Mouse (Mus musculus) E14TG2a.4 (cell line): ENCODE results near the gene Mettl17.
"Not testable (repeated sequence)": the region's sequence is repeated elsewhere in the genome, so short reads cannot be mapped to it uniquely, and the experiment has no call there.

Source experiments
- H3K27me3 ChIP-seq: 2 replicates; pipeline ENCODE4 v1.6.1; 2014; ENCODE audit warnings: low read length, control low read depth; ENCODE audit not compliant: insufficient read depth
- H3K36me3 ChIP-seq: 2 replicates; pipeline ENCODE4 v1.6.1; 2014; ENCODE audit warnings: low read length, control low read depth; ENCODE audit not compliant: insufficient read depth
- H3K4me1 ChIP-seq: replicated peaks from 2 replicates; pipeline ENCODE4 v1.6.1; 2014; ENCODE audit warnings: low read depth, low read length, control low read depth
- H3K4me3 ChIP-seq: replicated peaks from 2 replicates; pipeline ENCODE4 v1.5.1; 2014; ENCODE audit warnings: mild to moderate bottlenecking, low read length
- H3K9me3 ChIP-seq: 2 replicates; pipeline ENCODE4 v1.6.1; 2014; ENCODE audit warnings: low read length, control low read depth
- CTCF ChIP-seq: conservative IDR thresholded peaks from 2 replicates; pipeline ENCODE4 v1.5.1; 2014; ENCODE audit warnings: low read length
- NANOG ChIP-seq: IDR thresholded peaks from 2 replicates; pipeline ENCODE4 v1.6.1; 2014; ENCODE audit warnings: borderline replicate concordance, low read length, mixed read lengths
- POU5F1 ChIP-seq: IDR thresholded peaks from 2 replicates; pipeline ENCODE4 v1.6.1; 2014; ENCODE audit warnings: low read length, borderline replicate concordance

The Mettl17 gene

DNA sequence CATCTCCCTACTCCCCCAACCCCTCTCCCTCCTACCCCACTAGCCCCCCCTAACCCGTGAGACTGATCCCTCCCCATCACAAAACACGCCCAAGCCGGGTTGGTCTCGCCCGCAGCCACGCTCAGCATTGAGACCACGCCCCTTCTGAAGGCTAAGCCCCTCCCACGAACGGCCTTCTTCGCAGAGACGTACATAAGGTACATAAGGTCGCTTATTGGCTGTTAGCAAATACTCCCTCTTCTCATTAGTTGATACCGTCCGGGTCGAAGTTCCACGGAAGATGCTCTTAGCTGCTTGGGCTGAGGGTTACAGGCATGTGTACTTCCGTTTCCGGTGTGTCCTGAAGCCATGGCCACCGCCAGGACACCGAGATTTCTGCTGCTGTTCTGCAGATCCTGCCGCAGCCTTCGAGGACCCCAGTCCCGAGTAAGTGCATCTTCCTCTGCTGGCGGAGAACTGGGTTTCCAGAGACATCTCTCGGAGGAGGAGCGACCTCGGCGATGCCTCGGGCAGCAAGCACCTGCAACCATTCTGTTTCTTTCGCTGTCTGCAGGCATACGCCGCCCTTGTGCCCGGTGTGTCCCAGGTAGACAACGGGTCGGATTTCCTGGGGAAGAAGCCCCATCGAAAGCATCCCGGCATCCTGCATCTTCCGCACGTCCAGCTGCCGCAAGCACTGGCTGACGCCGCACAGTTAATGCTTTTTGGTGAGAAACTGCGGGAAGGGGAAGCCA, at the start of gene Mettl17:
Gene Mettl17 (plus strand): TSS at position 245 of the 734 bp plus-strand sequence.
- no peak for TF ChIP-seq CTCF
- TF ChIP-seq NANOG = no peak
- TF ChIP-seq POU5F1 = no peak
- H3K27me3 ChIP-seq = no peaks in the 10 kb centered on the region
- no peaks in the 10 kb centered on the region for H3K9me3 ChIP-seq
- H3K4me1 ChIP-seq = peaks cover 24% of the 10 kb centered on the region
- peaks cover 30% of the 10 kb centered on the region for H3K36me3 ChIP-seq
- peak within 1 kb of the TSS; percentile 94 for H3K4me3 ChIP-seq

DNA sequence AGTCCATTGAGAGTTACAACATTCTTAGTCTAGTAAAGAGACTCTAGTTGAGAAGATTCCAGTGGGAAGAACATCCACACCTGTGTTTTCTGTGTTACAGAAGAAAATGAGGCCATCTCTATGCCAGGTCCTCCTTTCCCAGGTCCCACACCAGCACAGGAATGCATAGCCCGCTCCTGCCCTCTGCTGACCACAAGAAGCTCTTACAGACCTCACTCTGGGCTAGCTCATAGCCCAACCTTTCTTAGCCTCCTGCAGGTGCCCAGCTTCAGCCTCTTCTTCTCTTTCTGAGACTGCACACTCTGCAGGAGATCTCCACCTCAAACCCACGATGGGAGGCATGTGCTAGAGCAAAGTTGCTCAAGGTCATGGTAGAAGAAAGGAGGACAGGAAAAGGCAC, 46.2 kb upstream of the Mettl17 start:
- not testable (repeated sequence) for H3K4me3 ChIP-seq, H3K4me1 ChIP-seq, H3K9me3 ChIP-seq, H3K36me3 ChIP-seq, H3K27me3 ChIP-seq

DNA sequence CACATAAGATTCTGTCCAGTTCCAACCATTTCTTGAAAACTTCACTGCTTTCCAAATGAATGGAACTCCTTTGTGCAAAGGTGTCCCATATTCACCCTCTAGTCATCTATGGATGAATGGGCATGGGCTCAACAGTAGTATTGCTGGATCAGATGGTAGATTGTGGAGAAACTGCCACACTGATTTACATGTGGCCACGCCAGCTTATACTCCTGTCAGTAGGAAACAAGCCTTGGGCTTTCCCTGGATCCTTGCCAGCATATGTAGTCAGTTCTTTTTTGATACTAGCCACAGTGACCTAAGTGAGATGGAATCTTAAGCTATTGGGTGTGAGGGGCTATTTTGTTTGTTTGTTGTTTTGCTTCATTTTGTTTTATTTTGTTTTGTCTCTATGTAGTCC, 42.4 kb upstream of the Mettl17 start:
- peaks cover 8% of the 10 kb centered on the region for H3K4me1 ChIP-seq
- H3K36me3 ChIP-seq = no peaks in the 10 kb centered on the region
- H3K27me3 ChIP-seq = no peaks in the 10 kb centered on the region
- H3K4me3 ChIP-seq = no peak overlapping the region
- TF ChIP-seq CTCF (no peak), POU5F1 (no peak), NANOG (no peak)
- no peaks in the 10 kb centered on the region for H3K9me3 ChIP-seq

DNA sequence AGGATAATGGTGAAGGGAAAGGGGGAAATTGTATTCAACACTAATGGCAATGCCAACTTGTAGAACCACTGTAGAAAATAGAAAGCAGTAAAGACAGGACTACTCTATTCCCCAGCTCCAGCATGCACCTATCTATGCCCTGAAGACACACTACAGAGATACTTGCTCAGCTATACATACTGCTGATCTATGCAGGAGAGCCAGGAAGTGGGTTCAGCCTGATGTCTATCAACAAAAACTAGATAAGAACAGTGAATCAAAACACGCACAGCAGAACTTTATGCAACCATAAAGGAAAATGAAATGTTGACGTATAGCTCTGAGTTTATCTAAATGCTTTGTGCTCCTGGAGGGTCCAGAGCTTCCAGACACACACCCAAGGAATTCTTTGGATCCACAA, 41.9 kb upstream of the Mettl17 start:
- Histone ChIP-seq H3K9me3 (no peaks in the 10 kb centered on the region), H3K27me3 (no peaks in the 10 kb centered on the region), H3K4me3 (no peak overlapping the region), H3K36me3 (no peaks in the 10 kb centered on the region), H3K4me1 (peaks cover 8% of the 10 kb centered on the region)
- TF ChIP-seq CTCF = no peak
- TF ChIP-seq POU5F1 = no peak
- TF ChIP-seq NANOG = no peak

DNA sequence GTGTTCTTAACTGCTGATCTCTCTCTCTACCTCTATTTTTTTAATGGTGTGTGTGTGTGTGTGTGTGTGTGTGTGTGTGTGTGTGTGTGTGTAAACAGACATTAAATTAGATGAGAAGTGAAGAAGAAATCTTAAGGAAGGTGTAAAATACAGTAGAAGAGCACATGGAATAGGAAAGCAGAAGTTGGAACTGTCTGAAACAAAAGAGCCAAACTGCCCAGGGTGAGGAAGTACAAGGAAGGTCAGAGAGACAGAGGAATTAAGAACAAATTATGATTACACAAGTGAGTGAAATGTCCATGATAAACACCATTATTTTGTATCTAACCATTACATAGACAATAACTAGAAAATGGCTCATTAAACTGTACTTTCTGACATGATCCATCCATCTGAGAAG, 40.8 kb upstream of the Mettl17 start:
- H3K9me3 ChIP-seq = no peaks in the 10 kb centered on the region
- H3K36me3 ChIP-seq = no peaks in the 10 kb centered on the region
- TF ChIP-seq POU5F1 (no peak), NANOG (no peak), CTCF (no peak)
- H3K4me1 ChIP-seq = peaks cover 8% of the 10 kb centered on the region
- H3K27me3 ChIP-seq = no peaks in the 10 kb centered on the region
- no peak overlapping the region for H3K4me3 ChIP-seq

DNA sequence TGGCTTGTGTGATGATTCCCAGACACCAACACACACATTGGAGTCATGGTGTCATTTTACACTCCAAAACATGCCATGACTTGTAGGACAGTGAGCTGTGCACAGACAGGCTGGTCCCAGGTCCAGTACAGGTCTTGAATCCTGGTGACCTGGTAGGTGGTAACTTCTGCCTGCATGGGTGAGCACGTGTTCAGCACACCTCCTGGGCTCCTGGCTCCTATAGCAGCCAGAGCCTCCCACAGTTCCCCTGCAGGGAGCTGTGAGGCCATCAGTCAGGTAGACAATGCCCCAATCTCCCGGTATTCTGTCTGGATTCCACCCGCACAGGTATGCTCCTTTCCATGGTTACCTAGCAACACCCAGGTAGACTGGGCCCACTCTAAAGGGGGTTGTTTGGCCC, 38.1 kb upstream of the Mettl17 start:
- H3K36me3 ChIP-seq = no peaks in the 10 kb centered on the region
- no peak overlapping the region for H3K4me3 ChIP-seq
- no peaks in the 10 kb centered on the region for H3K27me3 ChIP-seq
- no peaks in the 10 kb centered on the region for H3K9me3 ChIP-seq
- 0 out of 2 replicates have a peak, but pooled peaks cover 2% of the 10 kb centered on the region for H3K4me1 ChIP-seq
- TF ChIP-seq POU5F1 = no peak
- TF ChIP-seq CTCF = no peak
- TF ChIP-seq NANOG = no peak

DNA sequence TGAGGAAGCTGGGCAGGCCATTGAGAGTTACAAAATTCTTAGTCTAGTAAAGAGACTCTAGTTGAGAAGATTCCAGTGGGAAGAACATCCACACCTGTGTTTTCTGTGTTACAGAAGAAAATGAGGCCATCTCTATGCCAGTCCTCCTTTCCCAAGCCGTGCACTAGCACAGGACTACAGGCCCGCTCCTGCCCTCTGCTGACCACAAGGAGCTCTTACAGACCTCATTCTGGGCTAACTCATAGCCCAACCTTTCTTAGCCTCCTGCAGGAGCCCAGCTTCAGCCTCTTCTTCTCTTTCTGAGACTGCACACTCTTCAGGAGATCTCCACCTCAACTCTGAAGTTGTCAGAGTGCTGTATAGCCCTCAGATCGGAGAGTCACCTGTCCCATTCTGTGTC, 33.6 kb upstream of the Mettl17 start:
- H3K36me3 ChIP-seq, H3K9me3 ChIP-seq, H3K4me3 ChIP-seq, H3K4me1 ChIP-seq, H3K27me3 ChIP-seq: not testable (repeated sequence)

DNA sequence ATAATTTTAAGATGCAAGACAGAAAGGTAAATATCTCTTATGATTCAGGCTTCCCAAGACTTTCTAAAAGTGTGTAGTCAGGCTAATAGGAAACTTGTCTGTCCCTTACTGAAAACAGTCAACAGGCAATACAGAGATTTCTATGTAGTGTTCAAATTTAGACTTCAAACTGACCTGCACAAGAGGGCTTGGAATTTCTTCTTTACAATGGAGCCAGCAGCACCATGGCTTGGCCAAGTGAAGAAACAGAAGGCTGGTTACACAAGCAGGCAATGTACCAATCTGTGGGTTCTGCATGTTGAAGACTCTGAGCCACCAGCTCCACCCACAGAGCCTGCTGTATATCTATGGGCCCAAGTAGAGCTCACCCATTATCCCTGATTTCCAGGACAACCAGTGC, 31.2 kb upstream of the Mettl17 start, which contains the start of gene Ear6:
Gene Ear6 (plus strand): TSS at position 301 of the 400 bp plus-strand sequence.
- H3K9me3 ChIP-seq = no peaks in the 10 kb centered on the region
- no peaks in the 10 kb centered on the region for H3K27me3 ChIP-seq
- TF ChIP-seq CTCF (no peak), POU5F1 (no peak), NANOG (no peak)
- H3K36me3 ChIP-seq = no peaks in the 10 kb centered on the region
- no peaks in the 10 kb centered on the region for H3K4me1 ChIP-seq
- H3K4me3 ChIP-seq = no peak within 1 kb of the TSS

DNA sequence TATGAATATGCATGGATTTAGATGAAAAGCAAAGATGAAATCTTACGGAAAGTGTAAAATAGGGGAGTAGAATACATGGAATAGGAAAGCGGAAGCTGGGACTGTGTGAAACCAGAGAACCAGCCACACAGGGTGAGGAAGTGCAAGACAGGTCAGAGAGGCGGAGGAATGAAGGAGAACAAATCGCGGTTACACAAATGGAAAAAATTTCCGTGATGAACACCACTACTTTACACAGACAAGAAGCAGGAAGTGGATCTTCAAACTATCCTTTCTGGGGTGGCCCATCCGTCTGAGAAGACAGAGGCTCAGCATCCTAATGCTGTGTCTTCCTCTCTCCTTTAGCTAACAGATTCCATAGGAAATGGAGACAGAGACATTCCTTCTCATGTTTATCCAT, 29.4 kb upstream of the Mettl17 start:
- H3K9me3 ChIP-seq = not testable (repeated sequence)

DNA sequence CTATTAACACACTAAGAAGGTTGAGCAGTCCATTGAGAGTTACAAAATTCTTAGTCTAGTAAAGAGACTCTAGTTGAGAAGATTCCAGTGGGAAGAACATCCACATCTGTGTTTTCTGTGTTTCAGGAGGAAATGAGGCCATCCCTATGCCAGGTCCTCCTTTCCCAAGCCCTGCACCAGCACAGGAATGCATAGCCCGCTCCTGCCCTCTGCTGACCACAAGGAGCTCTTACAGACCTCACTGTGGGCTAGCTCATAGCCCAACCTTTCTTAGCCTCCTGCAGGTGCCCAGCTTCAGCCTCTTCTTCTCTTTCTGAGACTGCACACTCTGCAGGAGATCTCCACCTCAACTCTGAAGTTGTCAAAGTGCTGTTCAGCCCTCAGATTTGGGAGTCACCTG, 21.0 kb upstream of the Mettl17 start:
- not testable (repeated sequence) for H3K4me3 ChIP-seq, H3K4me1 ChIP-seq, H3K9me3 ChIP-seq, H3K27me3 ChIP-seq, H3K36me3 ChIP-seq

More for the DNA sequence above, 29.4 kb upstream of the Mettl17 start:
- H3K36me3 ChIP-seq, H3K4me3 ChIP-seq, H3K4me1 ChIP-seq, H3K27me3 ChIP-seq: not testable (repeated sequence)
